Mouse (Mus musculus) liver, embryonic 16.5 days (tissue): ENCODE measurements at regions not wholly inside any gene's neighbourhood (a gene's known extent, or its start where the extent isn't known, plus 50 kb on each side); places are given as distances from the start of the nearest gene placed in this dataset.

Experiments used
- ATAC-seq: fragments of 200-750 bp; cut with Nextera tagmentation; 2 replicates; pipeline ENCODE4 v1.8.0; 2017; ENCODE audit warnings: low read depth, mild to moderate bottlenecking, moderate number of reproducible peaks, moderate library complexity
- H3K27ac ChIP-seq: fragments of 300-500 bp; sonication (generic); 2 replicates; pipeline ENCODE4 v1.5.1; 2014; ENCODE audit warnings: mild to moderate bottlenecking, low read length
- H3K27me3 ChIP-seq: fragments of 300-500 bp; sonication (generic); 2 replicates; pipeline ENCODE4 v1.6.1; 2014; ENCODE audit warnings: low read depth, low read length, mixed read lengths; ENCODE audit not compliant: control insufficient read depth, insufficient read depth
- H3K36me3 ChIP-seq: fragments of 300-500 bp; sonication (generic); 2 replicates; pipeline ENCODE4 v1.6.1; 2014; ENCODE audit warnings: mild to moderate bottlenecking; ENCODE audit not compliant: control insufficient read depth, insufficient read depth
- H3K4me1 ChIP-seq: fragments of 300-500 bp; sonication (generic); 2 replicates; pipeline ENCODE4 v1.6.1; 2014; ENCODE audit warnings: low read depth, low read length, mixed read lengths; ENCODE audit not compliant: control insufficient read depth
- H3K4me2 ChIP-seq: fragments of 300-500 bp; sonication (generic); 2 replicates; pipeline ENCODE4 v1.6.1; 2014; ENCODE audit warnings: low read depth, low read length, mixed read lengths
- H3K4me3 ChIP-seq: fragments of 300-500 bp; sonication (generic); 2 replicates; pipeline ENCODE4 v1.5.1; 2014; ENCODE audit warnings: low read depth, mild to moderate bottlenecking, low read length
- H3K9ac ChIP-seq: fragments of 300-500 bp; sonication (generic); 2 replicates; pipeline ENCODE4 v1.6.1; 2014; ENCODE audit warnings: low read depth, low read length
- H3K9me3 ChIP-seq: fragments of 300-500 bp; sonication (generic); replicated peaks from 2 replicates; pipeline ENCODE4 v1.6.1; 2016; ENCODE audit warnings: low read length; ENCODE audit not compliant: control insufficient read depth
- WGBS: fragments of 180-500 bp; shearing (Covaris S2); extraction: QIAGEN DNeasy Blood & Tissue Kit; methylation state at CpG from one replicate; pipeline ENCODE4 v1.1.7; 2014; ENCODE audit not compliant: insufficient replicate concordance; 5-methylcytosine and 5-hydroxymethylcytosine counted together

DNA sequence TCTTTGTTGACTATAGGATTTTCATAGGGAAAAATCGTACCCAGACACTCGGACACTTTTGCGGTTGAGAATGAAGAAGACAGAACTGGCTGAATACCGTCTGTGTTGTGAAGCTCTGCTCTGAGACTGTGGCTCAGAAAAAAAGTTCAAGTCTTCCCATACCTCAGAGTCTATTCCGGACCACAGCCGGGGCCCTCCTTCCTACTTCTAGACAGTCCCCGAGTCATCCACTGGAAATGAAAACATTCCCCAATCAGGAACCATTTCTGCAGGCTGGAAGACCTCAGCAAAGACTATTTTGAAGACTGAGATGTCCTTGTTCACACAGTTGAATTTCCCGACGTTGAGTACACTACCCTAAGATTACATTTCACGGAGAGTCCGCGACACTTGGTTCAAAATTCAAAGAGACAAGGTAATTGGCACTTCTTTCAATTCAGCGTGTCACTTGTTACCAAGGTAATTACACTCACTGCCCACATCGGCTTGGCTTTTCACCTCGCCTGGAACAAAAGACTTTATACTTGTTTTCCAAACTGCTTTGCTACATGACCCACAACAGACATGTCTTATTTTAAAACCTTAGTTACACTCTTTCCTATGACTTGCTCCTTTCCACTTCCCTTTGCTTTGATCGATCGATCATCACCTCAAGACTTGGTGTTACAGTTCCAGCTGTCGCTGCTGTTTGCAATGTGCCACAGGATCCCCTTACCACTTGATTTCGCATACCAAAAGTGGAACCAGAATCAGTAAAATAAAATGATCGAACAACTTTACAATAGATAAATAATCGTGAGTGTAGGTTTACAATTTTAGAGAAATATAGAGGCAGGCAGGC lies 219.2 kb upstream of the Pcsk5 start:
- H3K36me3 ChIP-seq: no peaks in the 10 kb centered on the region
- H3K4me1 ChIP-seq: no peaks in the 10 kb centered on the region
- H3K4me2 ChIP-seq: no peak overlapping the region
- H3K9ac ChIP-seq: no peak overlapping the region
- no peaks in the 10 kb centered on the region for H3K9me3 ChIP-seq
- H3K4me3 ChIP-seq: no peak overlapping the region
- H3K27ac ChIP-seq: no peak overlapping the region
- ATAC-seq: no peak
- H3K27me3 ChIP-seq: no peaks in the 10 kb centered on the region
- WGBS: 67% methylated on average over 21 of the region's 21 CpGs

DNA sequence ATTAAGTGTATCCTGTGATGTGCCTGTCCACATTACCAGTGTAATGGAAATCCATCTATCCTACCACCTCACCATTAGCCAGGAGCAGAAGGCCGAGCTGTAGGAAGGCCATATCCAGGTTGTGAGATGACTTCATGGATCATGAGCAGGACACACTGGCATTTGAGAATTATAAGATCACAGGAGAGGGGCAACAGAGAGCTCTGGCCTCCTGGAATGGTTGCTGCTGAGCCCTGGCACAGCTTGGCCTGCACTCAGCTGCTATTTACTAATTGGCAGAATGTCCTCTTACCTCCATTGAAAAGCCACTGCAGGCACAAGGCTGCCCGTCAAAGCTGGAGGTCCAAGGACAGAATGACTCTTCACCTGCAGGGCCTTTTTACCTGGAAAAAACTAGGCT lies 212.9 kb upstream of the Pcsk5 start:
- 53% methylated on average over 2 of the region's 2 CpGs for WGBS
- Histone ChIP-seq H3K27ac (no peak overlapping the region), H3K4me1 (no peaks in the 10 kb centered on the region), H3K4me2 (no peak overlapping the region), H3K4me3 (no peak overlapping the region), H3K36me3 (no peaks in the 10 kb centered on the region), H3K9ac (no peak overlapping the region), H3K27me3 (no peaks in the 10 kb centered on the region), H3K9me3 (no peaks in the 10 kb centered on the region)
- no peak for ATAC-seq

DNA sequence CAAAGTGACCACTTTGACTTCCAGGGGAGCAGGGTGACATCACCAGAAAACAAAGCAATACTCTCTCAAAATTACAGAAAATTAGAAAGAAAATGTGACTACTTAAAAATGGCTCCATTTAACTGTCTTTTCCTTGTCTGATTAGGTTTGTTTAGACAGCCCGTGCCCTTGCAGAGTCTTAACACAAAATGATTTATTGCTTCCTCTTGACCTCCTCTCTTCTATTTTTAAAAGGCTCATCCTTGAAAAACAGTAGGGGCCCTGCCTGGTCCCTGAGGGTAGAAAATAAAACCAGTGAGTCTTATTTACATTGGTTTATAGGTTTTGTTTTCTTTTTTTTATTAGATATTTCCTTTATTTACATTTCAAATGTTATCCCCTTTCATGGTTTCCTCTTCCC lies 196.8 kb upstream of the Pcsk5 start:
- Histone ChIP-seq H3K27ac (no peak overlapping the region), H3K4me1 (no peaks in the 10 kb centered on the region), H3K4me3 (no peak overlapping the region), H3K9ac (no peak overlapping the region), H3K4me2 (no peak overlapping the region), H3K27me3 (no peaks in the 10 kb centered on the region), H3K36me3 (no peaks in the 10 kb centered on the region), H3K9me3 (no peaks in the 10 kb centered on the region)
- no peak for ATAC-seq
- 6% methylated on average over 1 of the region's 1 CpGs for WGBS

GRCm38 (mm10) chr19:18033599-18033998 lies 196.2 kb upstream of the Pcsk5 start:
- Histone ChIP-seq H3K36me3 (no peaks in the 10 kb centered on the region), H3K27ac (no peak overlapping the region), H3K9ac (no peak overlapping the region), H3K4me3 (no peak overlapping the region), H3K27me3 (no peaks in the 10 kb centered on the region), H3K9me3 (no peaks in the 10 kb centered on the region), H3K4me1 (no peaks in the 10 kb centered on the region), H3K4me2 (no peak overlapping the region)
- WGBS: 66% methylated on average over 5 of the region's 5 CpGs
- no peak for ATAC-seq

- 76% methylated on average over 4 of the region's 4 CpGs for WGBS
Measured at GRCm38 (mm10) chr19:18025877-18026276, 188.4 kb upstream of the Pcsk5 start.

DNA sequence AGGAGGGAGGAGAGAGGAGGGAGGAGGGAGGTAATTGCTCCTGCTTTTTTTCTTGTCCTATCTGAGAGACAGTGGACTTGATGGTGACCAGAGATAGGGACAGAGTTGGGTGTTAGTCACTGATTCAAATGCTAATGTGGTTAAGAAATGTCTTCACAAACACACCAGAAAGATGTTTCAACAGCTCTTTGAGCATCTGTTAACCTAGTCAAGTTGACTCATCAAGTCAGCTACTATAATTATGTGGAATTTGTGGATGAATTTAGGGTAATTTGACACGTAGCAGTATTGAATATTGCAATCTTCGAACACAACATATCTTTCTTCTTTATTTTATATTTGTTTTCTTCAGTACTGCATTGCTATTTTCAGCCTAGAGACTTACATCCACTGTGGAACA lies 182.9 kb upstream of the Pcsk5 start:
- Histone ChIP-seq H3K4me2 (no peak overlapping the region), H3K27ac (no peak overlapping the region), H3K9me3 (no peaks in the 10 kb centered on the region), H3K27me3 (no peaks in the 10 kb centered on the region), H3K4me3 (no peak overlapping the region), H3K36me3 (no peaks in the 10 kb centered on the region), H3K4me1 (no peaks in the 10 kb centered on the region), H3K9ac (no peak overlapping the region)
- 49% methylated on average over 2 of the region's 2 CpGs for WGBS
- ATAC-seq: no peak

More at GRCm38 (mm10) chr19:18025877-18026276, 188.4 kb upstream of the Pcsk5 start:
- Histone ChIP-seq H3K4me3 (no peak overlapping the region), H3K27ac (no peak overlapping the region), H3K9me3 (no peaks in the 10 kb centered on the region), H3K36me3 (no peaks in the 10 kb centered on the region), H3K9ac (no peak overlapping the region), H3K4me2 (no peak overlapping the region), H3K4me1 (no peaks in the 10 kb centered on the region), H3K27me3 (no peaks in the 10 kb centered on the region)
- ATAC-seq: no peak

DNA sequence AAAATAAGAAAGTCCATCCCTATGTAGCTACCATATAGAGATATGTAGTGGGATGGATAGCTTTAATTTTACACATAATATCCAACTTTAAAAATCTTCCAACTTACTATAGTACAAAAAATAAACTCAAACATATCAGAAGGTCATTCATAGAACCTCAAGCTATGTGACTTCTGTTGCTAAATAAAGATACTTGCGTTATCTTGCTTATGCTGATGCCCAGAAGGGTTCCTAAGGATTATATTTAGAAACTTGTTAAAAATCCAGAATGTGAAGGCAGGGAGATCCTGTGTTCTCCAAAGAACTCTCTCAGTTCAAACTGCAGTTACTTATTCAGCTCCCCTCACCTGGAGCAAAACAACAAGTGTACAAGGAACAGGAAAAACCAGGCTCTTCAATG lies 177.9 kb upstream of the Pcsk5 start:
- WGBS: 53% methylated on average over 1 of the region's 1 CpGs
- Histone ChIP-seq H3K9ac (no peak overlapping the region), H3K9me3 (no peaks in the 10 kb centered on the region), H3K27me3 (no peaks in the 10 kb centered on the region), H3K36me3 (no peaks in the 10 kb centered on the region), H3K4me3 (no peak overlapping the region), H3K27ac (no peak overlapping the region), H3K4me2 (no peak overlapping the region), H3K4me1 (no peaks in the 10 kb centered on the region)
- no peak for ATAC-seq

DNA sequence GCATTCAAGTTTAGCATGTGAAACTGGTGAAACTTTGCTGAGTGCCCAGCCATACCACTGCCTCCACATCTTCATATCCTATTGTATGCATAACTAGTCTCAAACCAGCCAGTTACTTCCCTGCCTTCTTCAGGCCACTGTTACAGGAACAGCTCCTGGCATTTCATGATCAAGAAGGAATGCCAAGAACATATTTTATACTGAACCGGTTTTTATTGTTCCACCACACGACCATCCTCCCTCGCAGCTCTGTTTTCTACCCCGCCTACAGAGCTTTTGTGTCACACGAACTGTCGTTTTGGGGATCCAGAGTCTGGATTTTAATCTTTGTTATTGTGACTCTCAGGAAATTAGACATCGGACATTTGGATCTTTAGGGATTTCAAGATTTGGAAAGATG lies 174.6 kb upstream of the Pcsk5 start:
- no peak for ATAC-seq
- Histone ChIP-seq H3K9me3 (no peaks in the 10 kb centered on the region), H3K27ac (no peak overlapping the region), H3K4me1 (no peaks in the 10 kb centered on the region), H3K4me2 (no peak overlapping the region), H3K9ac (no peak overlapping the region), H3K36me3 (no peaks in the 10 kb centered on the region), H3K4me3 (no peak overlapping the region), H3K27me3 (no peaks in the 10 kb centered on the region)
- 67% methylated on average over 7 of the region's 7 CpGs for WGBS

- H3K9me3 ChIP-seq: no peaks in the 10 kb centered on the region
- H3K9ac ChIP-seq: no peak overlapping the region
- ATAC-seq: no peak
- no peaks in the 10 kb centered on the region for H3K36me3 ChIP-seq
- H3K4me2 ChIP-seq: no peak overlapping the region
- H3K27me3 ChIP-seq: no peaks in the 10 kb centered on the region
- H3K27ac ChIP-seq: no peak overlapping the region
- no peaks in the 10 kb centered on the region for H3K4me1 ChIP-seq
- H3K4me3 ChIP-seq: no peak overlapping the region
- 59% methylated on average over 3 of the region's 3 CpGs for WGBS
Measured at GRCm38 (mm10) chr19:17997561-17997960, 160.1 kb upstream of the Pcsk5 start.
